23 mouse cellular contexts compared by ENCODE assay signal in genomic region chr1:137800752-137801151, GRCm38 (mm10).
DNase-seq lines count a peak whose midpoint lies in the region; ATAC-seq lines count a peak whose summit lies in the region.
"Had no signal": no experiment of that assay in that cellular context is flagged by ENCODE, and none has a peak within 500 bp of the region (broad histone marks: within the 10 kb centered on the region; RNA-seq: fewer than 3 reads in every experiment).

No protein-coding gene starts in this region.

- 51% methylated on average over 2 of the region's 2 CpGs for WGBS in heart, embryonic 10.5 days
- WGBS in heart, embryonic 13.5 days, result 20% methylated on average over 2 of the region's 2 CpGs

- H3K36me3 ChIP-seq in heart, embryonic 10.5 days, result no peaks in the 10 kb centered on the region
- no peaks in the 10 kb centered on the region for H3K36me3 ChIP-seq in heart, embryonic 13.5 days
- H3K36me3 ChIP-seq: embryonic facial prominence, embryonic 10.5 days; embryonic facial prominence, embryonic 12.5 days; forebrain, embryonic 15.5 days; G1E had no signal

- no peak for ATAC-seq in heart, embryonic 13.5 days (ENCODE audit: extremely low read depth, insufficient number of reproducible peaks, low FRiP score, low TSS enrichment)
- ATAC-seq in megakaryocyte progenitor cell, adult 5-6 weeks (replicated peaks; ENCODE audit: poor library complexity), result peak; percentile 50
- ATAC-seq: activated CD4-positive, CD25-positive, alpha-beta regulatory T cell, adult 4 months; CD4-positive, CD25-positive, alpha-beta regulatory T cell, adult 4 months; forebrain, embryonic 13.5 days; forebrain, embryonic 15.5 days; Patski had no signal

- intact Hi-C loops in heart, postnatal 25 days (cut with DNase I), result no loop called here
- intact Hi-C loops in heart, postnatal 14 days (cut with DNase I), result no loop called here

- no peak overlapping the region for H3K9ac ChIP-seq in heart, embryonic 13.5 days
- H3K9ac ChIP-seq: embryonic facial prominence, embryonic 12.5 days; forebrain, embryonic 13.5 days; forebrain, embryonic 15.5 days had no signal

- no peak for DNase-seq in heart, embryonic 10.5 days (ENCODE audit: low spot score)
- no peak for DNase-seq in heart, postnatal 25 days (ENCODE audit: low spot score)
- DNase-seq in heart, postnatal 14 days, result no peak
- no peak for DNase-seq in frontal cortex, postnatal 10 days (ENCODE audit: low spot score in 2 of 2)
- DNase-seq: adrenal gland, adult 8-10 months; adrenal gland, postnatal 14 days; adrenal gland, postnatal 36 days; B cell, adult 2 months; cerebellum, adult 11-12 months; cerebellum, adult 2 months; cerebellum, adult 9-10 months; cerebellum, postnatal 25 days had no signal

- no peaks in the 10 kb centered on the region for H3K27me3 ChIP-seq in heart, embryonic 10.5 days (ENCODE audit: insufficient read depth, poor library complexity, severe bottlenecking)
- no peaks in the 10 kb centered on the region for H3K27me3 ChIP-seq in heart, embryonic 13.5 days (replicated peaks)
- H3K27me3 ChIP-seq: CH12.LX; embryonic facial prominence, embryonic 12.5 days; forebrain, embryonic 13.5 days; forebrain, embryonic 15.5 days; Patski had no signal

- no peak overlapping the region for H3K4me3 ChIP-seq in heart, embryonic 10.5 days
- H3K4me3 ChIP-seq in heart, embryonic 13.5 days, result no peak overlapping the region
- H3K4me3 ChIP-seq: embryonic facial prominence, embryonic 10.5 days; embryonic facial prominence, embryonic 12.5 days; forebrain, embryonic 13.5 days; forebrain, embryonic 15.5 days had no signal

- H3K27ac ChIP-seq in heart, embryonic 10.5 days, result peak overlapping the region; percentile 47; the same call in 1 of the 2 replicates
- H3K27ac ChIP-seq in heart, embryonic 13.5 days (replicated peaks), result peak overlapping the region; percentile 70
- H3K27ac ChIP-seq: embryonic facial prominence, embryonic 10.5 days; embryonic facial prominence, embryonic 12.5 days; forebrain, embryonic 13.5 days; forebrain, embryonic 15.5 days had no signal

- H3K4me1 ChIP-seq in heart, embryonic 10.5 days, result peaks cover 11% of the 10 kb centered on the region
- peaks cover 27% of the 10 kb centered on the region for H3K4me1 ChIP-seq in heart, embryonic 13.5 days
- H3K4me1 ChIP-seq: embryonic facial prominence, embryonic 10.5 days; embryonic facial prominence, embryonic 12.5 days; forebrain, embryonic 13.5 days; forebrain, embryonic 15.5 days had no signal

- H3K9me3 ChIP-seq in heart, embryonic 10.5 days, result no peaks in the 10 kb centered on the region
- H3K9me3 ChIP-seq in heart, embryonic 13.5 days, result no peaks in the 10 kb centered on the region
- H3K9me3 ChIP-seq: embryonic facial prominence, embryonic 10.5 days; embryonic facial prominence, embryonic 12.5 days; forebrain, embryonic 13.5 days; forebrain, embryonic 15.5 days had no signal

- H3K4me2 ChIP-seq in heart, embryonic 13.5 days, result no peak overlapping the region
- H3K4me2 ChIP-seq: embryonic facial prominence, embryonic 12.5 days; forebrain, embryonic 13.5 days; forebrain, embryonic 15.5 days had no signal
